Mouse (Mus musculus) liver, embryonic 15.5 days (tissue): ENCODE measurements around the gene Tbc1d10a. TPM values are rescaled to one million over a fixed set of nuclear protein-coding genes. Genes with fewer than 3 reads are reported as not detected.

Experiments
- ATAC-seq: fragments of 200-750 bp; cut with Nextera tagmentation; 2 replicates; pipeline ENCODE4 v1.8.0; 2017; ENCODE audit warnings: moderate number of reproducible peaks, mild to moderate bottlenecking, moderate library complexity; ENCODE audit not compliant: insufficient read depth
- H3K27ac ChIP-seq: fragments of 300-500 bp; sonication (generic); replicated peaks from 2 replicates; pipeline ENCODE4 v1.5.1; 2015; ENCODE audit warnings: mild to moderate bottlenecking, inconsistent platforms
- H3K27me3 ChIP-seq: fragments of 300-500 bp; sonication (generic); 2 replicates; pipeline ENCODE4 v1.6.1; 2015; ENCODE audit warnings: mild to moderate bottlenecking, inconsistent platforms
- H3K36me3 ChIP-seq: fragments of 300-500 bp; sonication (generic); replicated peaks from 2 replicates; pipeline ENCODE4 v1.6.1; 2015; ENCODE audit warnings: moderate library complexity, mild to moderate bottlenecking, inconsistent platforms
- H3K4me1 ChIP-seq: fragments of 300-500 bp; sonication (generic); replicated peaks from 2 replicates; pipeline ENCODE4 v1.6.1; 2015; ENCODE audit warnings: inconsistent platforms
- H3K4me2 ChIP-seq: fragments of 300-500 bp; sonication (generic); 2 replicates; pipeline ENCODE4 v1.6.1; 2015; ENCODE audit warnings: moderate library complexity, mild to moderate bottlenecking, inconsistent platforms
- H3K4me3 ChIP-seq: fragments of 300-500 bp; sonication (generic); replicated peaks from 2 replicates; pipeline ENCODE4 v1.5.1; 2015; ENCODE audit warnings: mild to moderate bottlenecking, inconsistent platforms
- H3K9ac ChIP-seq: fragments of 300-500 bp; sonication (generic); 2 replicates; pipeline ENCODE4 v1.6.1; 2015; ENCODE audit warnings: moderate library complexity, mild to moderate bottlenecking, inconsistent platforms
- H3K9me3 ChIP-seq: fragments of 300-500 bp; sonication (generic); replicated peaks from 2 replicates; pipeline ENCODE4 v1.6.1; 2016; ENCODE audit warnings: inconsistent platforms
- WGBS: fragments of 180-500 bp; shearing (Covaris S2); methylation state at CpG from one replicate; pipeline ENCODE4 v1.1.7; 2015; ENCODE audit warnings: mixed read lengths; ENCODE audit not compliant: insufficient replicate concordance; 5-methylcytosine and 5-hydroxymethylcytosine counted together
- polyA plus RNA-seq: library from polyadenylated mRNA; unstranded; fragments of >200 nt; fragmentation: Nextera tagmentation; extraction: Ambion mirVana; gene quantifications from 2 replicates; pipeline ENCODE4 v1.2.1, GENCODE M21; 2015

Gene Tbc1d10a
- polyA plus RNA-seq, 1 experiment from 2014 or later = 7.0 TPM

- ATAC-seq = no peak
- Histone ChIP-seq H3K4me2 (no peak overlapping the region), H3K9me3 (no peaks in the 10 kb centered on the region), H3K27ac (no peak overlapping the region), H3K27me3 (no peaks in the 10 kb centered on the region), H3K9ac (no peak overlapping the region), H3K36me3 (peaks cover 5% of the 10 kb centered on the region; the same call in 1 of the 2 replicates), H3K4me1 (peaks cover 50% of the 10 kb centered on the region), H3K4me3 (no peak overlapping the region)
- 84% methylated on average over 23 of the region's 23 CpGs for WGBS
These were observed 53.1 kb downstream of the Tbc1d10a start for GRCm38 (mm10) chr11:4239691-4240090.

GRCm38 (mm10) chr11:4240151-4240550 lies 53.6 kb downstream of the Tbc1d10a start:
- ATAC-seq = no peak
- Histone ChIP-seq H3K9me3 (no peaks in the 10 kb centered on the region), H3K36me3 (peaks cover 5% of the 10 kb centered on the region; the same call in 1 of the 2 replicates), H3K4me3 (no peak overlapping the region), H3K27ac (no peak overlapping the region), H3K4me1 (peaks cover 48% of the 10 kb centered on the region), H3K9ac (no peak overlapping the region), H3K27me3 (no peaks in the 10 kb centered on the region), H3K4me2 (no peak overlapping the region)
- 35% methylated on average over 7 of the region's 7 CpGs for whole genome bisulfite sequencing

GRCm38 (mm10) chr11:4241180-4241579 lies 54.6 kb downstream of the Tbc1d10a start:
- no peak overlapping the region for H3K27ac ChIP-seq
- H3K4me3 ChIP-seq = no peak overlapping the region
- H3K4me1 ChIP-seq = peaks cover 47% of the 10 kb centered on the region
- no peak overlapping the region for H3K9ac ChIP-seq
- no peaks in the 10 kb centered on the region for H3K27me3 ChIP-seq
- no peak overlapping the region for H3K4me2 ChIP-seq
- WGBS = 62% methylated on average over 4 of the region's 4 CpGs
- peaks cover 5% of the 10 kb centered on the region; the same call in 1 of the 2 replicates for H3K36me3 ChIP-seq
- ATAC-seq = no peak
- H3K9me3 ChIP-seq = no peaks in the 10 kb centered on the region

- Histone ChIP-seq H3K4me3 (no peak overlapping the region), H3K9me3 (no peaks in the 10 kb centered on the region), H3K27me3 (no peaks in the 10 kb centered on the region), H3K27ac (0 out of 2 replicates have a peak overlapping the region, but pooled peaks have one; percentile 14), H3K9ac (no peak overlapping the region), H3K4me1 (peaks cover 35% of the 10 kb centered on the region), H3K36me3 (no peaks in the 10 kb centered on the region), H3K4me2 (no peak overlapping the region)
- ATAC-seq = no peak
- 70% methylated on average over 6 of the region's 6 CpGs for WGBS
These were observed 59.5 kb downstream of the Tbc1d10a start for GRCm38 (mm10) chr11:4246126-4246525.

GRCm38 (mm10) chr11:4246623-4247022 lies 60.0 kb downstream of the Tbc1d10a start:
- Histone ChIP-seq H3K9ac (no peak overlapping the region), H3K4me2 (no peak overlapping the region), H3K27ac (no peak overlapping the region), H3K36me3 (no peaks in the 10 kb centered on the region), H3K4me1 (peaks cover 36% of the 10 kb centered on the region), H3K27me3 (no peaks in the 10 kb centered on the region), H3K9me3 (no peaks in the 10 kb centered on the region), H3K4me3 (no peak overlapping the region)
- ATAC-seq = no peak
- 39% methylated on average over 4 of the region's 4 CpGs for WGBS

DNA sequence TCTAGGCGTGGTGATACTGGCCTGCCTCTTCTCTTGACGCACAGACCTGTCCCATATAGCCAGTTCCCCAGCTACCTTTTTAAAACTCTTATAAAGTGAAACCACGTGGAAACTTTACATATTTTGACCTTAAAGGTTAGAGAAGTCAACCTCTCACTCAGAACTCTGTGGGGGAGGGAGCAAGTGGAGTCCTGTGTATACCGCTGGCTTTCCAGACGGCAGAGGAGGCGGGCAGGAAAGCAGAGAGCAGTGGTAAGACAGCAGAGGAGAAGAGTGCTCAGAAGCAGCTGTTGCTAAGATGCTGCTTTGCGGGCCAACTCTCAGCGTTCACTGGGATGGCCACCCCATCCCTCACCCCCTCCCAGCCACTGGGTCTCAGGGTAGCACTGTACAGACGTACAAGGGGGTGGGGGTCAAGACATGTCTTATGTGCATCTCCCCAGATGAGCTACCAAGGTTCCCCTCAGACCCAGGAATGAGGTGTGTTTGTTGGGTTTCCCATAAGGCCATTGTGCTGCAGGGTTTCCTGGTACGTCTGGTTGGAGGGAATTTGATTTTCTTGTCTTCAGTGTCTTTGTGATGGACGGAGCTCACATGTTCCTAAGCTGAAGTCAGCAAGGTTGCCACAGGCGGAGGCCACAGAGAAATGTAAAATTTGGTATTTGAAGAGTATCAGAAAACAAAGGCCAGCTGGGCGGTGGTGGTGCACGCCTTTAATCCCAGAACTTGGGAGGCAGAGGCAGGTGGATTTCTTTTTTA lies 60.8 kb downstream of the Tbc1d10a start:
- Histone ChIP-seq H3K27me3 (no peaks in the 10 kb centered on the region), H3K9ac (no peak overlapping the region), H3K9me3 (no peaks in the 10 kb centered on the region), H3K4me1 (peaks cover 31% of the 10 kb centered on the region), H3K27ac (no peak overlapping the region), H3K36me3 (no peaks in the 10 kb centered on the region), H3K4me3 (no peak overlapping the region), H3K4me2 (no peak overlapping the region)
- 69% methylated on average over 14 of the region's 14 CpGs for whole genome bisulfite sequencing
- no peak for ATAC-seq

GRCm38 (mm10) chr11:4249151-4249550 lies 62.6 kb downstream of the Tbc1d10a start:
- Histone ChIP-seq H3K27me3 (no peaks in the 10 kb centered on the region), H3K9ac (no peak overlapping the region), H3K9me3 (no peaks in the 10 kb centered on the region), H3K4me2 (no peak overlapping the region), H3K36me3 (no peaks in the 10 kb centered on the region), H3K4me3 (no peak overlapping the region), H3K4me1 (peaks cover 31% of the 10 kb centered on the region), H3K27ac (no peak overlapping the region)
- WGBS = 78% methylated on average over 3 of the region's 3 CpGs
- no peak for ATAC-seq

DNA sequence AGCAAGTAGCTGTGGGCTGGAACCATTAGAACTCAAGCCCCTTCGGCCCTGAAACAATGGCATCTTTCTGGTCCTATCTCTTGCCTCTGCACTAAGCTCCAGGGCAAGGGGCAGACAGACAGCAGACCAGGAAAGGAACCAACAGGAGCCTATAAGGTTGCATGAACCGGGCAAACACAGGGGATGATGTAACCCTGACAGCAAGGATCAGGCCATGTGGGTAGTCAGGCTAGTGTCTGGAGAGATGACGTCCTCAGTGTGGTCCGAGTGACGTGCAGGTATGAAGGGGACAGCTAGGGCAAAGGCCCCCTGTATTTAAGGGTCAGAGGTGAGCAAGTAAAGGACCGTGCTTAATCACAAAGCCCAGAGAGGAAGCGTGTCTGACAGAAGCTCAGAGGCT lies 63.7 kb downstream of the Tbc1d10a start:
- H3K4me2 ChIP-seq = no peak overlapping the region
- H3K9ac ChIP-seq = no peak overlapping the region
- 48% methylated on average over 7 of the region's 7 CpGs for WGBS
- no peaks in the 10 kb centered on the region for H3K27me3 ChIP-seq
- H3K4me1 ChIP-seq = peaks cover 23% of the 10 kb centered on the region
- no peak overlapping the region for H3K4me3 ChIP-seq
- no peaks in the 10 kb centered on the region for H3K36me3 ChIP-seq
- no peaks in the 10 kb centered on the region for H3K9me3 ChIP-seq
- H3K27ac ChIP-seq = no peak overlapping the region
- ATAC-seq = peak; percentile 77

DNA sequence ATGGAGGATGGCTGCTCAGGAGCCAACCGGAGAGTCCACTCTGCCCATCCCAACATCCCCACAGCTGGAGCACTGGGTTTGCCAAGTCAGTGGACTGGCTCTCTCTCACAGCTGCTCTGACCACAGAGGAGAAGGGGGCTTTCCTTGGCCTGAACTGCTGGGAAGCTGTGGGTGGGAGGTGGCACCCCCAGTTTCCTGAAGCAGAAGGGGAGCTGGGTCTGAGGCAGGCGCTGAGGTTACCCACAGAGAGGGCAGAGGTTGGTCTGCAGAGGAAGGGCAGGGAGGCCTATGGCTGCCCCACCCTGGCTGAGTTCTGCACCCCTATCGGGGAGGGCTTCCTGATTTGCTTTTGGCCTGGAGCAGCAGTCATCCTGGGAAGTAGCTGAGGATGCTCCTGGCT lies 64.8 kb downstream of the Tbc1d10a start:
- peak; percentile 19; the same call in 1 of the 2 replicates for ATAC-seq

GRCm38 (mm10) chr11:4252886-4253285 lies 66.3 kb downstream of the Tbc1d10a start:
- no peak for ATAC-seq
- no peak overlapping the region for H3K4me3 ChIP-seq
- no peak overlapping the region for H3K4me2 ChIP-seq
- H3K9ac ChIP-seq = no peak overlapping the region
- H3K9me3 ChIP-seq = no peaks in the 10 kb centered on the region
- H3K27ac ChIP-seq = no peak overlapping the region
- H3K36me3 ChIP-seq = no peaks in the 10 kb centered on the region
- 43% methylated on average over 2 of the region's 2 CpGs for WGBS
- H3K4me1 ChIP-seq = peaks cover 21% of the 10 kb centered on the region
- H3K27me3 ChIP-seq = no peaks in the 10 kb centered on the region

More for the DNA sequence above, 64.8 kb downstream of the Tbc1d10a start:
- no peak overlapping the region for H3K9ac ChIP-seq
- H3K4me1 ChIP-seq = peaks cover 13% of the 10 kb centered on the region
- H3K27me3 ChIP-seq = no peaks in the 10 kb centered on the region
- H3K4me3 ChIP-seq = no peak overlapping the region
- H3K9me3 ChIP-seq = no peaks in the 10 kb centered on the region
- H3K27ac ChIP-seq = no peak overlapping the region
- H3K36me3 ChIP-seq = no peaks in the 10 kb centered on the region
- no peak overlapping the region for H3K4me2 ChIP-seq
- WGBS = 27% methylated on average over 3 of the region's 3 CpGs

DNA sequence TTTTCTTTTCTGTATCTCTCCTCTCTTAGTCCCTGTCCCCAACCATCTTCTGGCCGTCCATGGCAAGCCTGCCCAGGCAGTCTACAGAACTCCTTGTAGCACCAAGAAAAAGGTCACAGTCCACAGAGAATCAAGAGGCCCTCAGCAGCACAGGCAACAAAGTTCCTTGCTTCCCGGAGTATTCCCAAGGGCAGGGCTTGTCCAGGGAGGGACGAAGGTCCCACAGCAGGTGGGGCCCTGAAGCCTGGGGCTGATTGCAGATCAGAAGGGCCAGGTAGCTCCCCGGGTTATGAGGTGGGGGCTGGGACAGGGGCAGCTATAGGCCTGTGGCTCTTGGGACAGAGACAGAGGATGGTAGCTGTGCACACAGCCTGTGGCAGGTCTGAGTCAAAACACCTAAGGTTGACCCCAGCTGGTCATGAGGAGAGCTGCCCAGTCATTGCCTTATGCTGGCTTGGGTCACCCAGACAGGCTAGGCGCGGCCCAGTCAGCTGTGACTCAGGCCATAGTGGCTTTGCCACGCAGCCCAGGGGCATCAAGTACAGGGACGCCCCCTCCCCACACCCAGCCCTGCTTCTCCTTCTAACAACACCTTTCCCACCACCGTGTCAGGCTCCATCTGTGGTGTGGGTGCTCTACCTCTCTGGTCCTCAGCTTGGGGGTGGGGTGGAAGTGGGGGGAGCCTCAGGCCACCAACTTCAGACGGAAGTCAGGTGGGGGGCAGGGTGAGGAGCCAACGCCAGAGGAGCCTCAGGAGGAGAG lies 70.4 kb downstream of the Tbc1d10a start, which contains the start of gene Lif:
TSS of gene Lif (plus strand) at position 712 of the 762 bp plus-strand sequence.
- Histone ChIP-seq H3K4me1 (peaks cover 32% of the 10 kb centered on the region), H3K27ac (no peak within 1 kb of the TSS), H3K4me2 (no peak within 1 kb of the TSS), H3K4me3 (no peak within 1 kb of the TSS), H3K9ac (no peak within 1 kb of the TSS), H3K36me3 (no peaks in the 10 kb centered on the region), H3K27me3 (no peaks in the 10 kb centered on the region), H3K9me3 (no peaks in the 10 kb centered on the region)
- WGBS = 50% methylated on average over 11 of the region's 11 CpGs
- ATAC-seq = no peak
